Mouse (Mus musculus): ENCODE measurements around the gene Olfr447. TPM values are rescaled to one million over a fixed set of nuclear protein-coding genes. Genes with fewer than 3 reads are reported as not detected.

Gene Olfr447
- not detected in 2 replicates for polyA plus RNA-seq (2012; ENCODE audit: insufficient read depth, insufficient read length, low replicate concordance, missing spikeins)

DNA sequence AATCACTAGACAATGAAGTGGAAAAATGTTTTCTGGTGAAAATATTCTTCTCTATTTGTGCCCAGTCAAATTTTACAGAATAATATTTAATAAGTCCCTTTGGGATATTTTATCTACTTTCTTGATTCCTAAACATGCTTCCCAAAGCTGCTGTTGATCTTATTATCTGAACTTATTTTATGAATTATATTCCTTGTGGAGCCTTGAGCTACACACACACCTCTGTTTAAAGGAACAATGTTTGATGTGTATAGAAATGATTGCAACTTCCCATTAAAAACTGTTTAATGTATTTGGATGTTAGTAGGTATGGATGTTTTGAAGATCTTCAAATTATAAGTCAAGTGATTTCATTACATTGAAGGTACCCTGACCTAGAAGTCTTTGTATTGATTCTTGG lies at the start of gene Olfr447:
Gene Olfr447 (plus strand): TSS at position 301 of the 400 bp plus-strand sequence.
- H3K4me3 ChIP-seq (ENCODE audit: insufficient read depth, low read depth, low read length) = no peak within 1 kb of the TSS
- no peaks in the 10 kb centered on the region for H3K4me1 ChIP-seq (ENCODE audit: control insufficient read depth, insufficient read depth, low read length)
- TF ChIP-seq CTCF (IDR thresholded peaks at IDR 0.05; ENCODE audit: insufficient read depth, low read depth, low read length) (no peak), POLR2A (IDR thresholded peaks at IDR 0.05; ENCODE audit: insufficient read depth, low read depth, low read length) (no peak)
- no peak within 1 kb of the TSS for H3K27ac ChIP-seq (ENCODE audit: insufficient read depth, low read depth, low read length)

DNA sequence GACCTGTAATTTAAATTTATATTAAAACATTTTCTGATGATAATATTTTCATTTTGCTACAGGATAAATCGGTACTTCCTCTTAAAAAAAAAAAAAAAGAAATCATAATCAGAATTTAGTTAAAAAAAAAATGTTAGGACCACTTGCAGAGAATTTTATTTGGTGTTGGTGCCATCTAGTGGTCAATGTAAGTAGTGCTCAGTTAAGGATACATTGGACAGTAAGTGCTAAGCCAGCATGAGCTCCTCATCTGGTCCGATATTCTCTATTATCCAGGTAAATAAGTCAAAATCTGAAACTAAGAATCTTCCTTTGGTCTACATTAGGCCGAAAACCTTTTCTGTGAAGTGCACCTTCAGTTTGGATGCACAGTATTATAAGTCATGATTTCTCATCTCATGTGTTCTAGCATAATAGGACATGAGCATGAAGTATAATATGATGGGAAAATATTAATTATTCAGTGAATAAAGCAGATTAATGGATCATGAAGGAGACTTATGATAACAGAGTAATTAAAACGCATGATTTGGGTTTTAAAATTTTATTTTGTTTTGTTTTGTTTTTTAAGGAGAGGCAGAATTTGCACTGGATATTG lies 48.4 kb upstream of the Olfr447 start:
- TF ChIP-seq CTCF (IDR thresholded peaks at IDR 0.05; ENCODE audit: insufficient read depth, low read depth, low read length) (no peak), POLR2A (IDR thresholded peaks at IDR 0.05; ENCODE audit: insufficient read depth, low read depth, low read length) (no peak)
- no peaks in the 10 kb centered on the region for H3K4me1 ChIP-seq (ENCODE audit: control insufficient read depth, insufficient read depth, low read length)
- WGBS = 9% methylated on average over 4 of the region's 4 CpGs
- no peak overlapping the region for H3K4me3 ChIP-seq (ENCODE audit: insufficient read depth, low read depth, low read length)
- H3K27ac ChIP-seq (ENCODE audit: insufficient read depth, low read depth, low read length) = no peak overlapping the region

DNA sequence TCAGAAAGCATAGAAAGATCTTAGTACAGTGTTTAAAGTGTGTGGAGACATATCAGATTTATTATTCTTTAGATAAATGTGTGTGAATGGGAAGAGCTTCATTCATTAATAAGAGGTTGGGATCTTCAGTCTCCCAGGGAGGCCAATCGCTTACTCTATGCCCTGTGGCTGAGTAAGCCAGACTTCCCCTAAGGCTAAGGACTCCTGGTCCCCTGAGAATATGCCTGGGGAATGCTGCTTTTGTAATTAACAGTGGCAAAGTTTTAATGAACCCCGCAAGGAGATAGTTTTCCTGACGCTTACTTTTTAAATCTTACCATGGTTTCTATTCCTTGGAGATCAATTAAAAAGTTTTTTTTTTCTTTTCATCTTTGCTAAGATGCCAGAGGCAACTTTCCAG lies 39.0 kb upstream of the Olfr447 start:
- Histone ChIP-seq H3K27ac (ENCODE audit: insufficient read depth, low read depth, low read length) (no peak overlapping the region), H3K4me1 (ENCODE audit: control insufficient read depth, insufficient read depth, low read length) (no peaks in the 10 kb centered on the region), H3K4me3 (ENCODE audit: insufficient read depth, low read depth, low read length) (no peak overlapping the region)
- TF ChIP-seq CTCF (IDR thresholded peaks at IDR 0.05; ENCODE audit: insufficient read depth, low read depth, low read length) (no peak), POLR2A (IDR thresholded peaks at IDR 0.05; ENCODE audit: insufficient read depth, low read depth, low read length) (no peak)
- WGBS = 54% methylated on average over 3 of the region's 3 CpGs

- Histone ChIP-seq H3K4me3 (ENCODE audit: insufficient read depth, low read depth, low read length) (no peak overlapping the region), H3K4me1 (ENCODE audit: control insufficient read depth, insufficient read depth, low read length) (no peaks in the 10 kb centered on the region), H3K27ac (ENCODE audit: insufficient read depth, low read depth, low read length) (no peak overlapping the region)
- TF ChIP-seq CTCF (IDR thresholded peaks at IDR 0.05; ENCODE audit: insufficient read depth, low read depth, low read length) (no peak), POLR2A (IDR thresholded peaks at IDR 0.05; ENCODE audit: insufficient read depth, low read depth, low read length) (no peak)
Measured at GRCm38 (mm10) chr6:42876323-42876722, 32.4 kb upstream of the Olfr447 start.

DNA sequence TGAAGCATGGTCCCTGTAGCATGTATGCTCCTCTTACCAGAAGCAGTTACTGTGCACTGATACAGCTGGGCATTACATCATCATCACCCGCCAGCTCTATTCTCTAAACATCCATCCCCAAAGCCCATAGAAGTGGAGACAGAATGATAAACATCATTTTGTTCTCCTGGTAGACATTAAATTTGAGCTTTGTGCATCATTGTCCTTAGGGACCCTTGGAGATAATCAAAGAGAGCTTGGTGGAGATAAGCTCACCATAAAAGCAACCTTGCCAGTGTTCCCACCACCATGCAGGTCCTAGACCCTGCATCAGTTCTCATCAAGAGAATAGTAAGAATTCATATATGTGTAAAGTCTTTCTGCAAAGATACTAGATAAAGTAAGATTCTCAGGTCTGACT lies 18.5 kb upstream of the Olfr447 start, which contains the start of gene Olfr448:
Gene Olfr448 (plus strand): TSS at position 301 of the 400 bp plus-strand sequence.
- Histone ChIP-seq H3K4me3 (ENCODE audit: insufficient read depth, low read depth, low read length) (no peak within 1 kb of the TSS), H3K27ac (ENCODE audit: insufficient read depth, low read depth, low read length) (no peak within 1 kb of the TSS), H3K4me1 (ENCODE audit: control insufficient read depth, insufficient read depth, low read length) (no peaks in the 10 kb centered on the region)
- TF ChIP-seq CTCF (IDR thresholded peaks at IDR 0.05; ENCODE audit: insufficient read depth, low read depth, low read length) (no peak), POLR2A (IDR thresholded peaks at IDR 0.05; ENCODE audit: insufficient read depth, low read depth, low read length) (no peak)
- WGBS = 95% methylated on average over 1 of the region's 1 CpGs

DNA sequence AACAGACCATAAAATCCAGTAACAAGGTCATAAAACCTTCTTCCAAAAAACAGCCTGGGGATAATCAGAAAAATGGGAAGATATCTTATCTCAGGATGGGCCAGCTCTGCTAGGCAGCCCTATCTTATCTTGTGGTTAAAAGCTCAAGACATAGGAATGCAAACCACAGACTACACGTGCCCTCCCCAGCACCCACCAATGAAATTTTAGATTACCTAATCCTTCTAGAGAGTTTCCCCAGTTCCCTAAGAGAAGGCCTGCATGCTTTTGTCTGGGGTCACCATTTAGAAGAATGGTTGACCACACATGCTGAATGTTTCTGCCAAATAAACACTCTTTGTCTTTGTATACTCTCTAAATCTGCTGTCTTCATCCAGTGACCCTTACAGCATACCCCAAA lies 8.3 kb upstream of the Olfr447 start:
- TF ChIP-seq POLR2A (IDR thresholded peaks at IDR 0.05; ENCODE audit: insufficient read depth, low read depth, low read length) (no peak), CTCF (IDR thresholded peaks at IDR 0.05; ENCODE audit: insufficient read depth, low read depth, low read length) (no peak)
- Histone ChIP-seq H3K4me1 (ENCODE audit: control insufficient read depth, insufficient read depth, low read length) (no peaks in the 10 kb centered on the region), H3K4me3 (ENCODE audit: insufficient read depth, low read depth, low read length) (no peak overlapping the region), H3K27ac (ENCODE audit: insufficient read depth, low read depth, low read length) (no peak overlapping the region)
- WGBS = 29% methylated on average over 1 of the region's 1 CpGs

- TF ChIP-seq POLR2A (IDR thresholded peaks at IDR 0.05; ENCODE audit: insufficient read depth, low read depth, low read length) (no peak), CTCF (IDR thresholded peaks at IDR 0.05; ENCODE audit: insufficient read depth, low read depth, low read length) (no peak)
- Histone ChIP-seq H3K27ac (ENCODE audit: insufficient read depth, low read depth, low read length) (no peak within 1 kb of the TSS), H3K4me3 (ENCODE audit: insufficient read depth, low read depth, low read length) (no peak within 1 kb of the TSS), H3K4me1 (ENCODE audit: control insufficient read depth, insufficient read depth, low read length) (no peaks in the 10 kb centered on the region)
- WGBS = 54% methylated on average over 2 of the region's 2 CpGs
Measured at GRCm38 (mm10) chr6:42921077-42921476, 12.4 kb downstream of the Olfr447 start, which contains the start of gene Olfr446. Gene Olfr446, plus strand, starts transcription at chr6:42921377.

- TF ChIP-seq POLR2A (IDR thresholded peaks at IDR 0.05; ENCODE audit: insufficient read depth, low read depth, low read length) (no peak), CTCF (IDR thresholded peaks at IDR 0.05; ENCODE audit: insufficient read depth, low read depth, low read length) (no peak)
- 90% methylated on average over 1 of the region's 1 CpGs for WGBS
- no peak within 1 kb of the TSS for H3K27ac ChIP-seq (ENCODE audit: insufficient read depth, low read depth, low read length)
- no peak within 1 kb of the TSS for H3K4me3 ChIP-seq (ENCODE audit: insufficient read depth, low read depth, low read length)
- no peaks in the 10 kb centered on the region for H3K4me1 ChIP-seq (ENCODE audit: control insufficient read depth, insufficient read depth, low read length)
Measured at GRCm38 (mm10) chr6:42948767-42949166, 40.1 kb downstream of the Olfr447 start, which contains the start of gene Olfr444. Gene Olfr444, plus strand, starts transcription at chr6:42949067.

Other genes with a start within 250 kb of the Olfr447 start
- gene Tcaf1, start 198.8 kb upstream of the Olfr447 start, polyA plus RNA-seq (2012; ENCODE audit: insufficient read depth, insufficient read length, low replicate concordance, missing spikeins) = 57.7 and 87.1 TPM in 2 replicates
- not detected in 2 replicates for gene Olfr453, start 169.5 kb upstream of the Olfr447 start, polyA plus RNA-seq (2012; ENCODE audit: insufficient read depth, insufficient read length, low replicate concordance, missing spikeins)
- not detected in 2 replicates for gene Olfr38, start 152.5 kb upstream of the Olfr447 start, polyA plus RNA-seq (2012; ENCODE audit: insufficient read depth, insufficient read length, low replicate concordance, missing spikeins)
- not detected in 2 replicates for gene Olfr452, start 123.8 kb upstream of the Olfr447 start, polyA plus RNA-seq (2012; ENCODE audit: insufficient read depth, insufficient read length, low replicate concordance, missing spikeins)
- gene Olfr450, start 96.9 kb upstream of the Olfr447 start, polyA plus RNA-seq (2012; ENCODE audit: insufficient read depth, insufficient read length, low replicate concordance, missing spikeins) = not detected in 2 replicates
- gene Olfr449, start 74.5 kb upstream of the Olfr447 start, polyA plus RNA-seq (2012; ENCODE audit: insufficient read depth, insufficient read length, low replicate concordance, missing spikeins) = not detected in 2 replicates
- not detected in 2 replicates for gene Olfr448, start 18.4 kb upstream of the Olfr447 start, polyA plus RNA-seq (2012; ENCODE audit: insufficient read depth, insufficient read length, low replicate concordance, missing spikeins)
- not detected in 2 replicates for gene Olfr446, start 12.5 kb downstream of the Olfr447 start, polyA plus RNA-seq (2012; ENCODE audit: insufficient read depth, insufficient read length, low replicate concordance, missing spikeins)
- gene Olfr444, start 40.2 kb downstream of the Olfr447 start, polyA plus RNA-seq (2012; ENCODE audit: insufficient read depth, insufficient read length, low replicate concordance, missing spikeins) = not detected in 2 replicates
- not detected in 2 replicates for gene Olfr441, start 197.5 kb downstream of the Olfr447 start, polyA plus RNA-seq (2012; ENCODE audit: insufficient read depth, insufficient read length, low replicate concordance, missing spikeins)
- not detected in 2 replicates for gene Olfr237-ps1, start 237.7 kb downstream of the Olfr447 start, polyA plus RNA-seq (2012; ENCODE audit: insufficient read depth, insufficient read length, low replicate concordance, missing spikeins)

All from olfactory bulb, adult 2 months (tissue).